Mouse (Mus musculus) ES-E14 (cell line): ENCODE results near the gene Mast4.

ENCODE experiments used
- CHD2 ChIP-seq: IDR thresholded peaks from 2 replicates; pipeline ENCODE4 v1.6.1; 2014; ENCODE audit warnings: mild to moderate bottlenecking, low read depth, low read length, inconsistent platforms
- HCFC1 ChIP-seq: IDR thresholded peaks from 2 replicates; pipeline ENCODE4 v1.6.1; 2012; ENCODE audit warnings: low read length, inconsistent platforms, borderline replicate concordance; ENCODE audit not compliant: insufficient read depth
- MAFK ChIP-seq: IDR thresholded peaks from 2 replicates; pipeline ENCODE4 v1.6.1; 2014; ENCODE audit warnings: mild to moderate bottlenecking, low read depth, low read length, inconsistent platforms; ENCODE audit not compliant: insufficient read depth
- ZC3H11A ChIP-seq: IDR thresholded peaks from 2 replicates; pipeline ENCODE4 v1.6.1; 2012; ENCODE audit warnings: low read depth, mild to moderate bottlenecking, inconsistent platforms, low read length, borderline replicate concordance
- ZNF384 ChIP-seq: IDR thresholded peaks from 2 replicates; pipeline ENCODE4 v1.6.1; 2012; ENCODE audit warnings: low read depth, low read length, inconsistent platforms

GRCm38 (mm10) chr13:103059995-103060652 is 274.2 kb downstream of the Mast4 start:
- no peak for TF ChIP-seq ZC3H11A
- TF ChIP-seq MAFK = no peak
- no peak for TF ChIP-seq CHD2
- TF ChIP-seq HCFC1 = no peak
- no peak for TF ChIP-seq ZNF384
